Mouse (Mus musculus) hematopoietic stem cell, adult 5-6 weeks (primary cell): ENCODE measurements around the gene Ogfrl1. TPM values are rescaled to one million over a fixed set of nuclear protein-coding genes. Genes with fewer than 3 reads are reported as not detected.

Experiments
- ATAC-seq, 2 experiments: fragments of 125-278 bp in 1 of 2; replicated peaks in 1 of 2; 2 replicates each; pipeline ENCODE4 v1.8.0; 2016 to 2017; ENCODE audit warnings: inconsistent platforms in 2 of 2, mild to moderate bottlenecking in 2 of 2, moderate number of reproducible peaks in 2 of 2, low read depth in 1 of 2, moderate TSS enrichment in 1 of 2; ENCODE audit not compliant: low FRiP score in 2 of 2, poor library complexity in 2 of 2, severe bottlenecking in 2 of 2, insufficient read depth in 1 of 2, low TSS enrichment in 1 of 2
- total RNA-seq: library from RNA; stranded (forward); fragments of 172-1452, 232-1000 nt; gene quantifications from 2 replicates; pipeline ENCODE4 v1.2.3, GENCODE M21; 2017

The Ogfrl1 gene
- total RNA-seq, 1 experiment from 2014 or later = 54.9 TPM

DNA sequence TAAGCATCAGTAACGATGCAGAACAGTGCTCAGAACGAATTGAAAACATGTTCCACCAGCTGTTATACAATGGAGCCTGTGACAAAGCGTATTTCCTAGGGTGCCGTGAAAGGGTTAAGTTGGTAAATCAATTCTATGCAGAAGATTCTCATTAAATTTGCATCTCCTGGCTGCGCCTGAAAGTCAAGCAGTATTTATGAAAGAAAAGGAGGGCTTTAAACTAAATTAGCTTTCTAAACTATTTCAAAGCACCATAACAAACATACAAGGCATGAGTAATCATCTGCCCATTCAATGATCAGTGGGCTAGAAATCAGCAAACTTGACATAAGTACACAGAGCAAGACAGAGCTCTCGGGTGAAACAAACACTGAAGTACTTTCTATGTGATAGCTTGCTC is 18.3 kb downstream of the Ogfrl1 start:
- no peak for ATAC-seq

DNA sequence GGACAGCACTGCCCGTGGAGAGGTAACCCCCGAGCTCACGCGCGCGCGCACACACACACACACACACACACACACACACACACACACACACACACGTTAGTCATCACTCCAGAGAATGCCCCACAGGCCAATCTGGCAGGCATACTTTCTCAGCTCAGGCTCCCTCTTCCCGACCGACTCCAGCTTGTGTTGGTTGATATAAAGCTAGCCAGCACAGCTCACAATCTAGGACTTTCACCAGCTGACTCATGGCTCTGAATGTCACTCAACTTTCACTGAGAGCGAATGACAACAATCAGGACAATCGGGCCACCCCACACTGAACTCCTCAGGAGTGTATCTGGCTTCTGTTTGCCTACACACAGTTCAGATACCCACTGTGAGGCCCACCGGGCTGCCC is 20.0 kb downstream of the Ogfrl1 start:
- ATAC-seq = no peak

DNA sequence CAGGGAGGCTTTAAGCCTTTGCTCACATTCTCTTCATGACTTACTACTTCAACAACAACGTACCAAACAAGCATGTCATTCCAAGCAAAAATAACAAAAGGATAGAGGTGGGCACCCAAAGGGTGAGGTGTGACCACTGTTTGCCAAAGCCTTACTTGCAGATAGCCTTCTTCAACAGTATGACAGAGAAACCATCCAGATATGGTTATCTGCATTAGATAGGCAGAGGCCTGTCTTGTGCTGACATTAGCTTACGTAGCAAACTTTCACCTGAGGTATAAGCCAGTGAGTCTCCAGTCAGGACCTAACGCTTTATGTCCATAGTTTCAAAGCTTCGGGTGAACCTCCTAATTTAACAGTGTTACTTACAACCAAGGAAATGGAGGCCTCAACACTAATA is 23.4 kb downstream of the Ogfrl1 start:
- ATAC-seq = no peak

DNA sequence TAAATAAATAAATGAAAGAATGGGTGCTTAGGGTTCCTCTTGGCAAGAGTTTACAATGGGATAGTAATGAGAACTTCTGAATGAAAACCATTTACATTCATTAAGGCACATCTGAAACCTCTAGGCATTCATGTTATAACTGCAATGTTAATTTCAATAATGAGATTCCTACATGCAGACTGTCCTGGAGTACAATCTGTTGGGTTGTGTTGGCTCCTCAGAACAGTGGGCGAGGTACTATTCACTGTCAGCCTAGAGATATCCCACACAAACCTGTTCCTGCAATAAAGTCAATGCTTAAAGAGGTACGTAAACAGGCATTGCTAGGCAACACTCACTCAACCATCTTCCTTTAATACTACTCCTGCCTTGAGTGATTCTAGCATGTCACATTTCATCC is 32.0 kb downstream of the Ogfrl1 start:
- no peak for ATAC-seq

DNA sequence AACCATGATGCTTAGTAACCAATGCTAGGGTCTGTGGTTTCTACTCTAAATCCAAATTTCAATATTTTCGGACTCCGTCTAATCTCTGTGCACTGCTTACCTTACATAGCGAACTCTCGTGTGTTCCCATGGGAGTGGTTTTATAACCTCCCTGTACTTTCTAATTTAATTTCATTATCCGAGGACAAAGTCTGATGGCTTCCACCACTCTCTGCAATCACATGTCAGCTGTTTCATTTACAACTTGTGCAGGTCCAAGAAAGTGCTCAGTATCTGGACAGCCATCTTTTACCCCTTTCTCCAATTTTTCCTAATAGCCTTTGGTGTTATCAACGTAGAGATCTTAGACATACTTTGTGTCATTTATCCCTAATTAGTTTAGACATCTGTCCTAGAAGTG is 44.7 kb downstream of the Ogfrl1 start:
- ATAC-seq = no peak

DNA sequence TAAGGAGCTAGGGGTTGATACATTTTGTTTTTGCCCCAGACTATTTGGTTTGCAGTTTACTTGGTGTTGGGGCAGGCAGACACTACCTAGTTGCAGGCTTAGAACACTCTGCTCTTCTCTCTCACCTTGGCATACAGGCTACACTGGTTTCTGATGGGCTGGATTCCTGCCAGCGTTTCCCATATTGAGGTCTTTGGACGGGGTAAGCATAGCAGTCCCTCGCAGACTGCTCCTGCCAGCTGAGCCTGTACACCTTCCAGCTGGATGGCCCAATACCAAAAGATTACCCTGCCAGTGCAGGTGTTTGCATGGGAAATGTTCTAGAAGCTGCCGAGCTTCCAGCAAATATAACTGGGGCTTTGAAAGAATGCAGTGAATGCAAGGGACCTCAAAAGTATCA is 45.8 kb downstream of the Ogfrl1 start:
- ATAC-seq = no peak

DNA sequence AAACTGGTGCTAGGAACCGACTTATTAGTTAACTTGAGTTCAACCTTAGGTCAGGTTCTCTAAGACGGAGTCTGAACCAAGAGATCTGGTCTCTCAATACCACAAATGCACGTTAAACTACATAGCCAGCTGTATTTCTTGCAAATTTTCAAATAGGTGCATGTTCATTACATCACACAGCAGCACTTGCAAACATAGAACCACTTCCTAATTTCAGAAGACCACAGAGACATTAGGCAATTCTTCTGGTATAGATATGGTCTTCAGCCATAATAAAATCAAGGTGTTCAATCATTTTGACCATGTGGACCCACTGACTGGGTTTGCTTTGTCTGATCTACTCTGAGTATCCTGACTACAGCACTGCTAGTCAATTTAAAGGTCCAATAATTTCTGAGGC is 51.9 kb downstream of the Ogfrl1 start:
- ATAC-seq = peak; percentile 53 to 66; a peak in 2 of 4 replicates

DNA sequence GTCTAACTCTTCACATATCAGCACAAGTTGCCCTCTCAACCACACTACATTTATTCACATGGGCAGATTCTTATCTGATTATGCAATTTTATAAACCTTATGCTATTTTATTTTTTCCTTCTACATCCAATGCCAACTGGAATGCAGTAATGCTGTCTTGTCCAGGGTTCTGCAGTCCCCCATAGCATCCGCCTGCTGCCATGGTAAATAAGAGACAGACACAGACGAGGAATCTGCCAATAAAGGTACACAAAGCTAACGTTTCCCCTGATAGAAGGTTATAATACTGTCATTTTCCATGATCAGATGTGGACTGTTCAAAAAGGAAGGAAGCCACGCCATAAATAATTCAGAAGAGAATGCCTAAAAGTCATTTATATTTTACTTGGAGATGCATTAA is 54.7 kb downstream of the Ogfrl1 start:
- no peak for ATAC-seq

DNA sequence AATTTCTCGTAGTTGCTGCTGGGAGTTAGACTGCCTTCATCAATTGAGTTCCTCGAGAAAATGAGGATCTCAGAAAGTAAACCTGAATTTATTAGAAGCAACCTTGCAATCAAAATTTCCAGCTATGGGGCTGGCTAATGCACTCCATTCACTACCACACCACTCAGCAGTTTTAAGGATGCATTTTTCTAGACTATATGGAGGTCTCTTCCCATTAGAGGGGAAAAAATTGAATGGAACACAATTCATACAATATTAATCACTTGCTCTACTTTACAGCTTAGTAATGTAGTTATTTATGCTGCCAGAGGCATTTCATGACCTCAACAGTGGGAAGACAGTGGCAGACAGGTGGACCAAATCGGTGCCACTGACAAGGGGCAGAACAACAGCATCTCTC is 55.3 kb downstream of the Ogfrl1 start:
- no peak for ATAC-seq

DNA sequence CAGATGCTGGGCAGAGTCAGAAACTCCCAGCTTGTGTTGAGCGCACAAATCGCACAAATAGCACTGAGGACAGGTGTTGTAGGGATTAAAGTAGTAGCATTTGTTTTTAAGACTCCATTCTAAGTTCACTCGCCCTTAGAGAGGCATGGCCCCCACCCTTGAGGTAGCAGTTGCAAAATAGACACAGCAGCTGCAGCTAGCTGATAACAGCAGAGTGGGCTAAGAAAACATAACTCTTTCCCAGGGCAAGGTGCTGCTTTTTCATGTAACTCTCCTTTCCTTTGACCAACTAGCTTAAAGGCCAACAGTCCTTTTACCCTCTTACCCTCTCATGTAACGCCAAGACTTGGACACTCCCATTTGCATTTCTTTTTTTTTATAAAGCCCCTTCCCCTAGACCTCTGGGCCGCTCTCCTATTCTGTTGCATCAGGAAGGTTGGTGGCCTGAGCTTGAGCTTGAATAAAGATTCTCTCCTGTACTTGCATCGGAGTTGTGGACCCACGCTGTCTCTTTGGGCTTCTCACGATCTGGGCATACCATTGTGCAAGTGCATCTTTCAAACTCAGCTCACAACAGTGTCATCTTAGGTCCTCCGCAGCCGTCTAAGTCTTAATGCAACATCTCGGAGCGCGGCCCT is 61.7 kb downstream of the Ogfrl1 start:
- peak in 1 of 2 experiments; percentile 10; a peak in 1 of 4 replicates for ATAC-seq

DNA sequence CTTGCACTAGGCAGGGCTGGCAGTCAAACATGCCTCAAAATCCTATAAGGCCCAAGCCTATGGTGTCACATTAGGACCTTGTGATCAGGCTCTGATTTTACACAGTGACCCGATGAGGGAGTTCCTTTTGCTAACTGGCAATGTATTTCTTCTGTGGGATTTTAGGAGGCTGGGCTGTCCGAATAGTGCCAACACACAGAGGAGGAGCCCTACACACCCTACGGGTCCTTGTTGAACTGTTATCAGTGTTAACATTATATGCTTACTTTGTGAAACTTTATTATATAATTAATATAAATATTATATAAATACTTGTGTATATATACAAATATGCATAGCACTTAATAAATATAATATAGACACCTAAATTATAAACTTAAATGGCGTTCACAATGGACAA is 62.5 kb downstream of the Ogfrl1 start:
- ATAC-seq = no peak

DNA sequence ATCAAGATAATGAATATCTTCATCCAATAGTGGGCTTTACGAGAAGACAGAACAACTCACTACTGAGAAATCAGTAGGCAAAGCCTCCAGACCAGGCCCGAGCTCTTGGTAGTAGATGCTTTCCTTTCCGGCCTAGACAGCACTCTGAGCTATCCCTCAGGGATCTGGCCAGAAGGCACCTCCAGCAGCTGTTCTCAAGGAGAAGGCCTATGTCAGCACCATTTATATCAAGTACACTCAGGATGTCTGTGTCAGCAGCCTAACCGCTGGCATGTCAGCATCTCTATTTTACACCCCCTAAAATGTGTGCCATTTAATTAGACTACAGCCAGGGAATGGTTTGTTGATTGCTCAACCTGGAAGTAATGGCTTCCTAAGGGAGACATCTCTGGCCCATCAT is 65.4 kb downstream of the Ogfrl1 start:
- no peak for ATAC-seq

DNA sequence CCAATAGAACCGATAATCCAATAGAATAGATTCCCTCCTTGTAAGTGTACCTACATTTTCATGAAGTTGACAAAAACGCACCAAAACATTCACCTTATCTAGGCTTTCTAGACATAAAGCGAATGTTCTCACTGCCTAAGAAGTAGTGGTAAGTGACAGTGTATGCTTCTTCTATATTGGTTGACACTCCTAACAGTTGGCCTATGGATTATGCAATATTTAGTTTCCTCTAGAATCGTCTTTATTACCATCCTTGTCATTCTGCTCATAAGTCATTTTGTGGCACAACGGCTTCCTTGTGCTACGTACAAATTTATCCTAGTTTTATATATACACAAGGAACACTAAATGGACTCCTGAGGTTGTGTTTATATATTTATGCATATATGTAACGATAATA is 72.4 kb downstream of the Ogfrl1 start:
- ATAC-seq = no peak

DNA sequence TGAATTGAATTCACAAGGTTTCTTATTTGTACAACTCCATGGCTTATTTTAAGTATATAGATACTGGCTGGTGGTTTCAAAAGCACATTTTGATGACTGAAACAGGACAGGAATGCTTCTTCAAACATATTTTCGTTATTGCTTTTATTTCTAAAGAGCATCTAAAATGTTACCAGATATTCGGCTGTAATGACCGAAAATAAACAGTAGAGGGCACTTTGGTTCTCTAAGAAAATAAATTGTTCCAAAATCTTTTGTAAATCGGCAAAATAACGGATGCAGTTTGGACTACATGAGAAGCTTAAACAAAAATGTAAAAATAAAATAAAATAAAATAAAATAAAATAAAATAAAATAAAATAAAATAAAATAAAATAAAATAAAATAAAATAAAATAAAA is 73.3 kb downstream of the Ogfrl1 start:
- no peak; a peak in 1 of 4 replicates for ATAC-seq

DNA sequence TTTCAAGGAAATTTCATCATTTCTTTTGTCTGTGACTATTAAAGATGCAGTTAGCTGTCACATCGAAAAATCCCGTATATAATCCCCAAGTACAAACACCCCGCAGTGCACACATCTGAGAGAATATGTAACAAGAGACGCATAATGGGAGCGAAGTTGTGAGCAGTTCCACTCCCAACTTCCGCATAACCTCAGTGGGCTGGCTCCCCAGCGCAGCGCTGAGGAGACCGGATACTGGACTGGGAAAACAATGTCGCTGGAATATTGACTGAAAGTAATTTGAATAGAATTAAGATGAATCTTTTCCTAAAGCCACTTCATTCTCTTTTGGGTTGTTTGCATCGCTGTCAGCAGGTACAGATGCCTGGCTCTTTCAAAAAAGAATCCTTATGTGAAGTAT is 74.3 kb downstream of the Ogfrl1 start:
- ATAC-seq = no peak

DNA sequence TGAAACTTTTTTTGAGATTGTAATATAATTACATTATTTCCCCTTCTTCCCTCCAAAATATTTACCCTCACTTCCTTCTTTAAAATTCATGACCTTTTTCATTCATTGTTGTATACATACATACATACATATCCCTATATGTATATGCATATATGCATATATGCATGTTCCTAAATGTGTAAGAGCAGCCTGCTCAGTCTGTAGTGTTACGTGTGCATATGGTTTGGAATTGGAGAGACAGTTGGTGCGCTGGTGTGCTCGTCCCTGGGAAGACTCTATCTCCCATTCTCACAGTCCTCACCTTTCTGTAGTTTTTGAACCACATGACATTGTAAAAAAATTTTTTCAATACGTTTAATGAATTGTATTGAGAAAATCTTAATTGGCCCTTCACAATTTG is 75.4 kb downstream of the Ogfrl1 start:
- ATAC-seq = no peak

DNA sequence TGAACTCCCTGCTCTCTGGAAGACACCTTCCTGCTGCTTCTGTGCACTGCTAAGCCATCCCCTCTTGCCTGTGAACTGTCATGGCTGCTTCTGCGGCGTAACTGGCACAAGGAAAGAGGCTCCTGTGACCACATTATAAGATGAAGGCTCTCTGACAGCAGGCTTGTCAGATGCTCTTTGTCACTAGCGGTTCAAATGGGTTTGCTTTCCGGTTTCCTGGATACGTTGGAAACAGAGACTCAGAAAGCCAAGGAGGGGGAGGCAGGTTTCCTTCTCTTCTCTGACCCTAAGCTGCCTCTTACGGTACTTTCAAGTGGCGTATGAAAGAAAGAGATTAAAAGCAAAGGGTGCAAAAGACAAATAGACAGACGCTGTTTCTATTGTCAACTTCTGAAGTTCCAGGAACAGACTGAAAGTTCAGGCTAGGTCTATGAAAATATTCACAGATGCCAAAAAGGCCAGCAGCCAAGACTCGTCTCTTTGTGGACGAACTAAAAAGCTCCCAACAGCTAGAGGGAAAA is 76.2 kb downstream of the Ogfrl1 start:
- peak; percentile 10 to 56; a peak in 3 of 4 replicates for ATAC-seq

DNA sequence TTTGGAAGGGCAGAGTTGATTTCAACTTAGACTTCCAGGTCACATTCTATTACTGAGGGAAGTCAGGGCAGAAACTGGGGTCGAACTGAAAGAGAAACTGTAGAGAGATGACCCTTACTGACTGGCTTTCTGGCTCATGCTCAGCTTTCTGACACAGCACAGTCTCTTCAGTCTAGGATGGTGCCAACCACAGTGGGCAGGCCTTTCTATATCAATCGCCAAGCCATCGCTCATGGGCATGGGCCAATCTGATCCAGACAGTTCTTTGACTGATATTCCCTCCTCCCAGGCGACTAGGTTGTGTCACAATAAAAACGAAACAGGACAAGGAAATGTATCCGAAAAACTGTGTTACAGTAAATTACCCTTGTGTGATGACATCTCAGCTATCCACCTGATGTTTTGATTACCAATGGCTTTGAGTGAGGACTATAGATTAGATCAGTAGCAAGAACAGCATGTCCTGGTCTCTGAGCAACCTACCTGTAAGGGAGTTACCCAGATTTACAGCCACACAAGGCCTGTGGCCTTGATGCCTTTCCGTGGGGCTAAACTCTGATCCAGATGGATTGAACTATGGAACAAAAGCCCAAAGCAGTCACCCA is 76.9 kb downstream of the Ogfrl1 start:
- ATAC-seq = no peak
